Mouse (Mus musculus) spleen, postnatal 10 days (tissue): ENCODE measurements around the gene F11r.
A peak's percentile ranks its signal among the peaks of the same experiment; 100 is the strongest.

ENCODE experiments used
- DNase-seq, 2 experiments: peaks; one replicate each; pipeline ENCODE4 v3.0.0; 2021 to 2022; ENCODE audit warnings: low spot score in 2 of 2

The F11r gene

GRCm38 (mm10) chr1:171437264-171438013 is at the start of gene F11r:
TSS of gene F11r (plus strand) at chr1:171437535.
- DNase-seq = peak; percentile 38 to 70

- peak; percentile 59 to 86 for DNase-seq
These were observed 48.8 kb upstream of the F11r start, which contains the start of gene Arhgap30 for GRCm38 (mm10) chr1:171388376-171389102. TSS of gene Arhgap30 (plus strand) at chr1:171388954.

- peak in 1 of 2 experiments; percentile 83 for DNase-seq
These were observed 47.2 kb upstream of the F11r start for GRCm38 (mm10) chr1:171390101-171390500.

- DNase-seq = no peak
These were observed 35.5 kb upstream of the F11r start for GRCm38 (mm10) chr1:171401821-171402220.

- no peak for DNase-seq
These were observed 34.3 kb upstream of the F11r start for GRCm38 (mm10) chr1:171402991-171403390.

GRCm38 (mm10) chr1:171407263-171407662 is 30.1 kb upstream of the F11r start:
- DNase-seq = no peak

- DNase-seq = no peak
These were observed 27.1 kb upstream of the F11r start for GRCm38 (mm10) chr1:171410231-171410630.

GRCm38 (mm10) chr1:171410947-171411484 is 26.3 kb upstream of the F11r start, which contains the start of gene Usf1:
TSS of gene Usf1 (plus strand) at chr1:171411313.
- peak; percentile 87 to 95 for DNase-seq

GRCm38 (mm10) chr1:171411492-171411941 is 25.8 kb upstream of the F11r start:
- peak in 1 of 2 experiments; percentile 64 for DNase-seq

GRCm38 (mm10) chr1:171412001-171412441 is 25.3 kb upstream of the F11r start:
- peak; percentile 45 to 58 for DNase-seq

- no peak for DNase-seq
These were observed 24.9 kb upstream of the F11r start for GRCm38 (mm10) chr1:171412446-171412845.

GRCm38 (mm10) chr1:171413608-171414007 is 23.7 kb upstream of the F11r start:
- DNase-seq = no peak

- no peak for DNase-seq
These were observed 18.7 kb upstream of the F11r start, which contains the start of gene Tstd1 for GRCm38 (mm10) chr1:171418660-171419059. TSS of gene Tstd1 (plus strand) at chr1:171418872.

GRCm38 (mm10) chr1:171419291-171419882 is 17.9 kb upstream of the F11r start:
- DNase-seq = no peak

- no peak for DNase-seq
These were observed 17.4 kb upstream of the F11r start for GRCm38 (mm10) chr1:171419905-171420304.

GRCm38 (mm10) chr1:171422504-171423095 is 14.7 kb upstream of the F11r start:
- DNase-seq = no peak

GRCm38 (mm10) chr1:171424638-171425037 is 12.7 kb upstream of the F11r start:
- no peak for DNase-seq

- DNase-seq = no peak
These were observed 12.2 kb upstream of the F11r start for GRCm38 (mm10) chr1:171425126-171425525.

- DNase-seq = no peak
These were observed 5.2 kb upstream of the F11r start for GRCm38 (mm10) chr1:171432158-171432557.

- no peak for DNase-seq
These were observed 2.0 kb upstream of the F11r start for GRCm38 (mm10) chr1:171435288-171435814.

GRCm38 (mm10) chr1:171435974-171436373 is 1.4 kb upstream of the F11r start:
- DNase-seq = no peak
